Mouse (Mus musculus): ENCODE data around the gene Krt35.

Gene Krt35

GRCm38 (mm10) chr11:100096141-100096540, at the start of gene Krt35:
Krt35 (minus strand) TSS chr11:100096241.
- no peak for DNase-seq

DNA sequence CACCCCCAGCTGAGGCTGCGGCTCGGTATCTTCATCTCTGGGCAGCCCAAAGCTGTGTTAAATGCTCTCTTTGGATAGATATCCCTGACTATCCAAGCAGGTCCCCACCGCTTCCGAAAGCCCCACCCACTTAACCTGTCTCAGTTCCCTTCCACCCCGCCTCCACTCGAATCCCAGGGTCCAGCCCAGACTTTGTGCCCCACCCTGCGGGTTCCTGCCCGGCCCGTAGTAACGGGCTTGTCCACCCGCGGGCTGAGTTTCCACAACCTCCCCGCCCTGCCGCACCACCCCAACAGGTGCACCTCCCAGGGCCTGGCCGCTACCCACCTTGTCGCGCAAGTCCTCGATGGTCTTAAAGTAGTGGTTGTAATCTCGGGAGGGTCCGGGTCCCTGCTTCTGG, 49.1 kb upstream of the Krt35 start:
- peak; percentile 79 for DNase-seq

DNA sequence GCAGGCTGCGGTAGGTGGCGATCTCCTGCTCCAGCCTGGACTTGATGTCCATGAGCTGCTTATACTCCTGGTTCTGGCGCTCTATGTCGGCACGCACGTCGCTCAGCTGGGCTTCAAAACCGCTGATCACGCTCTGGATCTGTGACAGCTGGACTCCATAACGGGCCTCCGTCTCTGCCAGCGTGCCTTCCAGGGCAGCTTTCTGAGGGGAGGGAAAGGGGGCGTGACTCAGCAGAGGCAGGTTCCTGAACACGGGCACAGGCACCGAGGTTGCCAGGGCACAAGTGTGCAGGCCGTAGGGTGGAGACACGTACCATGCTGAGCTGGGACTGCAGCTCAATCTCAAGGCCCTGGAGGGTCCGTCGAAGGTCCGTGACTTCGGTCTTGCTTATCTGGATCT, 44.9 kb upstream of the Krt35 start:
- peak; percentile 28 for DNase-seq

DNA sequence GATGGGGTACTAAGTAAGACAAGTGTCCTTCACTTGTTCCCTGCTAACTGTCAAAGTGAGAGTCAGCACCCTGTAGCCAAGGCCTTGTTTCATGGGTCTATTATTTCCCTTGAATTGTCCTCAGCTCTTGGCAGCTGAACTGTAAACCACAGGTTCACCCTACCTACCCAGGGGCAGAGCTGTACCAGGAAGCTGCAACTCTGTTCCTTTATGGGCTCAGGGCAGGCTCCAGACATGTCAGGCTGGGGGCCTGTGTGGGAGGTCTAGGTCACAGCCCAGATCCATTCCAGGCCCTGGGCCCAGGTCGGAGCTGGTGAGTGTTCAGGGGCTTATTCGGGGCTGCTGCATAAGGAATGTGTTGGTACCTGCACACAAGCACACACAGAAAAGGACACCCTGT, 43.4 kb upstream of the Krt35 start:
- DNase-seq, result no peak

DNA sequence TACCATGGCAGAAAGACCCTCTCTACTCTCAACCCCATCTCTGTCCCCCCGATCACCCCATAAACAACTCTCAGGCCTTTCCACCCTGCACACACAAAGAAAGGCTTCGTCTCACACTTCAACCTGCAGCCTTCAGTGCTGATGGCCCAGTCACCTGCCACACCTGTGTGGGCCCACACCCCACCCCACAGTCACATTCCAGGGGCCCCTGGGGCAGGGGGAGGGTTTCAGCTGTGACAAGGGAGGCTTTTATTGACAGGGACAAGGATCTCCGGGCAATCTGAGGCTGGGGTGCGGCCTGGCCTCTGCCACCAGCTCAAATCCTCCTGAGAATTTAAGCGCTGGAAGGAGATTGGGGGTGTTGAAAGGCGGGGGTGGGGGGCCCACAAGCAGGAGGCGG, 42.8 kb upstream of the Krt35 start:
- DNase-seq, result no peak

- DNase-seq, result no peak
Observed at GRCm38 (mm10) chr11:100137693-100138092, 41.7 kb upstream of the Krt35 start.

DNA sequence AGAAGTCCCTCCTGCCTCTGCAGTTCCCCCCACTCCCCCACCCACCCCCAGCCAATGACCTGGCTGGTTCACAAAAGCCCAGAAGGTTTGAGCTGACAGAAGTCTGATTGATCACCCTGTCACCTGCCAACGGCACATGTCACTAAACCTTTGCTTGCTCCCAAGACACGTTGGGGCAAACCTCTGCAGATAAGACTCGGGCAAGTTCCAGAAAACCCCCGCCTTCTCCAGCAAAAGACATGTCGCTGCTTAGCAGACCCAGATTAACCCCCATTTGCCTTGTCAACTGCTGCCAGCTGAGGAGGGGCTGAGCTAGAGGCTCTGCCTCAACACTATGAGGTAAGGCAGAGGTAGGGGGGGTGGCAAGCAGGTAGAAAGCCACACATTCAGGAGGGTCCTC, 40.5 kb upstream of the Krt35 start:
- no peak for DNase-seq

- DNase-seq, result no peak
Observed at GRCm38 (mm10) chr11:100135731-100136130, 39.7 kb upstream of the Krt35 start, which contains the start of gene Krt15. Krt15 (minus strand) TSS chr11:100135928.

GRCm38 (mm10) chr11:100124901-100125300, 28.9 kb upstream of the Krt35 start:
- DNase-seq, result no peak

DNA sequence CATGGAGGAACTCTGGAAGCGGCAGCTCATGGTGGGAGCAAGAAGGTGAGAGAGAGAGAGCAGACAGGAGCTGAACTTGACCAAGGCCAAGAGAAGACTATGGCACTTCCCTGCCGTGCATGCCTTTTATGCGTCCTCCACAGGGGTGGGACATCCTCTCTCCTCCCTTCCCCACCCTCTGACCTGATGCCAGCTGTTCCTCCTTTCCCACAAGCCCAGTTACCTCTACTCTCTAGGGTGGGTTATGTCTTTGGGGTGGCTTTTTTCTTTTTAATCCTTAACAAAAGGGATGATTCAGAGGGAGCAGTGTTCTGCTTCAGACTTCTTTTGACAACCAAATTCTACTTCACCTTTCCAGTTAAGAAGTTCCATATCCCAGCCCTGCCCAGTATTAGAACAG, 25.4 kb upstream of the Krt35 start, which contains the start of gene Krt13:
Gene Krt13 (minus strand): TSS at position 101 of the 400 bp plus-strand sequence.
- no peak for DNase-seq

- DNase-seq, result peak; percentile 39
Observed at GRCm38 (mm10) chr11:100120331-100120730, 24.3 kb upstream of the Krt35 start.

DNA sequence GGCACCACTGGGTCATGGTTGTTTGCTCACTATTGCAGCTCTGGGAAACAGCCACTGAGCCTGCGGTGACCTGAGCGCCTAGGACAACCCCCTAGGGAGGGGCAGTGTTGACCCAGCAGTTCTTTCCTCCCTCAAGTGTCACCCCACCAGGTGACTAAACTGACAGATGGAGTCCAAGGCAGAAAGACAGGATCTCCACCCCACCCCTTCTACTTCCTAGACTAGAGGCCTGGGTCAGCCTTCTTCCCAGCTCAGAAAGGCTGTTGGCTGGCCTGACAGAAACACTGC, 17.6 kb upstream of the Krt35 start:
- peak; percentile 58 for DNase-seq

DNA sequence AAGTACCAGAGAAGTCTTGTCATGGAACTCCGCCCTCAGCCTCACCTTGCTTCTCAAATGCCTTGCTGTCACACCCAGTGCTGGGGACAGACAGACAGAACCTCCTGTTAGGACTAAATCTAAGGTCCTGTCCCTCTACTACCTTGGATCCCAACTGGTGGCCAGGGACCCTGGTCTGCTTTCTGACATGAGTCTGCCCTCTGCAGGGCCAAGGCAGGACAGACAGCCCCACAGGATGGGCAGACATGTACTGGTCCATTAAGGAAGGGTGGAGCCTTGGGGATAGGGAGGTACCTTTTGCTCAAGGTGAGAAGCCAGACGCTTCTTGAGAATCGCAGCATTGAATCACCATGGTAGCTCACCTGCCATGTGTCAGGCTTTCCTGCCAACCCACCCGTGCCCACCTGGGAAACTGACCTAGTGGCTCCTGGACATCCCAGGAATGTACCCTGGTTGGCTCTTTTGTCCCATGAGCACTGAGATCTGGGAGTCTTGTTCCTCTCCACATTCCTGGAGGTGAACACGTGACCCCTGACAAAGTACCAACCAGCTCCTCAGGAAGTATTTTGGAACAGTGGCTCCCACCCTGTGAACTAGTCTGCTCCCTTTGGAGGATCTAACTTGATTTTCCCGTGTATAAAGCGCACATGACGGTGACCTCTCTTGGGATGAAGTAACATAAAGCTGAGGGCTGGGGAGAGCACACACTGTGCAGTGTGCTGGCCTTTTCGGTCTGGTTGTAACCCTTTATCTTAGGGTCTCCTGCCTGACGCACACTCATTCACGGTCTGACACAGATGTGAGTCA, 17.1 kb upstream of the Krt35 start:
- DNase-seq, result no peak

- no peak for DNase-seq
Observed at GRCm38 (mm10) chr11:100105576-100106122, 9.6 kb upstream of the Krt35 start, which contains the start of gene Krt36. Krt36 (minus strand) TSS chr11:100105626.

- DNase-seq, result no peak
Observed at GRCm38 (mm10) chr11:100102693-100103429, 6.8 kb upstream of the Krt35 start.

DNA sequence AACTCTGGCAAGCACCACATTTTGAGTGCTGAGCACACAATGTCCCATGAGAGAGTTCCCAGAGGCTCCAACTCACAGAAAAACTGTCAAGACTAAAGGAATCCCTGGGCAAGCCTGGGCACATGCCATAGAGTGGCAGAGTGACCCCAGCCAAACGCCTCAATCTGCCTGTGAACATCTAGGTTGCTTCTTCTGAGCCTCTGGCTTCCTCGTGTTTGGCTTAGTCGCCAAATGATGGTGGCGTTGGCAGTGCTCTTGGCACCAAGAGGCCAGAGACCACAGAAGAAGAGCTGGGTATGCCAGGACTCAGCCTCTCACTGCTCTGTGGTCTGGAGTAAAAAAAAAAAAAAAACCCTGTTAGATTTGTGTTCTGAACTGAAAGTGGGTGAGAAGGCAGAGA, 4.3 kb upstream of the Krt35 start:
- no peak for DNase-seq

DNA sequence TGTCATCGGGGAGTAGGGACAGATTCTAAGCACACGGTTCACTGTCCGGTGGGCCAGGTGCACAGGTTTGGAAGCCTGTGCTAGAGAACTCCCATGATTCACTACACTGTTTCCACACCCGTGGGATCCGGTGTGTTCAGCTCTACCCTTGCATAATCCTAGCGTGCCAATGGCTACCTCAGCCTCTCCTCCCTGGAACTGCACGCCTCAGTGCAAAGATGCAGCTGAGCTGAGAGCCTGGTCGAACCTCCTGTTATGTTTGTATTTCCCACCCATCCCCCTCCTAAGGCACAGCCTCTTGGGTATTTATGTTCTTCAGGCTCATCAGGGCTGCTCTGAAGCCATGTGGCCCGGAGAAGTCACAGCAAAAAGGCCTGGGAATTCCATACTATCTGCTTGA, 1.8 kb upstream of the Krt35 start:
- no peak for DNase-seq

DNA sequence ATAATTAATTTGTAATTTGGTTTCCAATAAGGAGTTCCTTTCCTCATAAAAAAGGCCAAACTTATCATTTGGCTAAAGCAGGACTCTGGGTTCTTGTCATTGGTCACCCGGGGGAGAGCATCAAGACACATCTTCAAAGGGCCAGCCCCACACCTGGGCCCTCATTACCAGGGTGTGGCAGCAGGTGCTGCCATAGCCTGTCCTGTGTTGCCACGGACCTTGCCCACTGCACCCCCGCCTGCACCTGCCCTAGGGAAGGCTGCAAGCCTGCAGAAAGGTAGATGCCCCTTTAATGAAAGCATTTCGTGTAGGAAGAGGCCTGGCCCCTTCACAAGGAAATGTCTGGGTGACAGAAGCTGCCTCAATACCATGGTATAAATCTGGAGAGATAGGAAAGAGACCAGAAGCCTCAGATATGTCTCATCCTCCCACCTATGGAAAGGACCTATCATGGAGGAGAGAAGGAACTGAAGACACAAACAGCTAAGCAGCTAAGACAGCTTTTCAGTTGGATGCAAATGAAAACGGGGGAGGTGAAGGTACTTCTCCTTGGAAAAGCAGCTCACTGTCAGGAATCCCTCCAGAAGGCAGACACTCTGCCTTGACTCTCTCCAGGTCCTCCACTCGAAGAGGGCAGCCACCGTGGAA, 7.5 kb downstream of the Krt35 start:
- DNase-seq, result no peak

DNA sequence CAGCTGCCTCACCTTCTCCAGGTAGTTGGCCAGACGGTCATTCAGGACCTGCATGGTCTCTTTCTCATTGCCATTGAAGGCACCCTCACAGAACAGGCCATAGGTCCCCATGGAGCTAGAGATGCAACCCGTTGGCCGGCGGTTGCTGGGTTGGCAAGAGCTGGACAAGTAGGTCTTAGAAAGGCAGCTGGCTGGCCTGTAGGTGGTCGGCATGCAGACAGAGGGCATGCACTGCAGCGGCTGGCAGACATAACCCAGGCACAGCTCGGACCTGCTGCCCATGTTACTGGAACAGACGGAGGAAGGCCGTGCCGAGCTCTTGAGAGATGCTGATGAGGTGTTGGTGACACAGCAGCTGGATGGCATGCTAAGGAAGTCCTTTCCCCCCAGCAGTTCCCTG, 8.2 kb downstream of the Krt35 start, which contains the start of gene Krt32:
Gene Krt32 (minus strand): TSS at position 366 of the 400 bp plus-strand sequence.
- DNase-seq, result no peak

DNA sequence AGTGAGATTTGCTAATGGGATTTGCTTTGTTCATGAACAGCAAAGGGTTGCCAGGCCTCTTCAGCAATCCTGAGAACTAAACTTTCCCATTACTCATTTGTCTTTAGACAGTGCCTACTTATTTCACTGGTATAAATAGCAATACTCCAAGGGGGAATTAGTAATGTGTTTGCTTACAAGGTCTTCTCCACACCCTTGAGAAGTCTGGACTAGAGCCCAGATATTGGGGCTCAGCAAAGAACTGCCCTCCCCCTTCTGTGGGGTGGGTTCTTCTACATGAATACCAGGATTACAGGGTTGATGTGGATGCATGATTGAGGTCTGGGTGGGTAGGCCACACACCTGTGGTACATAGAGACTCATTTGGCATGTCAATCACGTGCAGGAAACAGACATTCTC, 22.2 kb downstream of the Krt35 start:
- peak; percentile 35 for DNase-seq

GRCm38 (mm10) chr11:100067293-100068036, 28.6 kb downstream of the Krt35 start:
- peak; percentile 80 for DNase-seq

DNA sequence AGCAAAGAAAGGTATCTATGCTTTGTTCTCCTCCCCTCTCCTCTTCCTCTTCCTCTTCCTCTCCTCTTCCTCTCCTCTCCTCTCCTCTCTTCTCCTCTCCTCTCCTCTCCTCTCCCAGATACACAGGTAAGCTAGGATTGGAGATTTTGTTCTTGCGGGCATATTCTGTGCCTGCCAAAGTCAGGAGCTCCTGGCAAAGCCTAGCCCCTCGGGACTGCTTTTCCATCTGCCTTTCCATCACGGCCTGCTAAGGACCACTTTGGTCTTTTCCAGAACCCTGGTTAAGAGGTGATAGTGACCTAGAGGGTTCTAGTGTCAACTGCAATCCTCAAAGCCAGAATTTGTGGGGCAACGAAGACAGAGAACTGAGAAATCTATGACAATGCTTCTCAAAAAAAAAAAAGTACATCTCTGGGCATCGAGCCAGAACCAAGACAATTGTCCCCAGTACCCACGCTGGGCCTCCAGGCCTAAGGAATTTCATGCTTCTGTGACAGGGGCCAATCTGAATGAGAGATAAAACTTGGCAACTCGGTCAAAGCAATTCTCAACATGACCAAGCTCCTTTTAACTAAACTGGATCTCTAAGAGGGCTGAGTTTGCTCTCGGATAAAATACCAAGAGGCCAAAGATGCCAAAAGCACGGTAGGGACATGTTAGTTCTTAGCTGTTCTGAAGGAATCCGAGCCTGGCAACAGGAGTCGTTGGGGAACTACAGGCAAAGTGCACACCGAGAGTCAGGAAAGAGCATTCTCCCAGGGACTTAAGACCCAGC, 29.6 kb downstream of the Krt35 start:
- no peak for DNase-seq

Measured in lung, postnatal 36 days (tissue).